Mouse (Mus musculus): ENCODE results near the gene Micall2.
A peak's percentile ranks its signal among the peaks of the same experiment; 100 is the strongest.

GRCm38 (mm10) chr5:139696954-139697353, 39.2 kb downstream of the Micall2 start:
- TF ChIP-seq POLR2A (IDR thresholded peaks at IDR 0.05; ENCODE audit: insufficient read depth, low read length) = no peak
- peak; percentile 15 for TF ChIP-seq CTCF (IDR thresholded peaks at IDR 0.05; ENCODE audit: low read depth, low read length)
- no peak for TF ChIP-seq EP300 (IDR thresholded peaks at IDR 0.05; ENCODE audit: insufficient read depth, low read depth, low read length)
